Mouse (Mus musculus): ENCODE results near the gene Tagln2. TPM values are rescaled to one million over a fixed set of nuclear protein-coding genes. Genes with fewer than 3 reads are reported as not detected.

Tagln2 gene
- polyA plus RNA-seq, 1 experiment from 2014 or later: 374 TPM

DNA sequence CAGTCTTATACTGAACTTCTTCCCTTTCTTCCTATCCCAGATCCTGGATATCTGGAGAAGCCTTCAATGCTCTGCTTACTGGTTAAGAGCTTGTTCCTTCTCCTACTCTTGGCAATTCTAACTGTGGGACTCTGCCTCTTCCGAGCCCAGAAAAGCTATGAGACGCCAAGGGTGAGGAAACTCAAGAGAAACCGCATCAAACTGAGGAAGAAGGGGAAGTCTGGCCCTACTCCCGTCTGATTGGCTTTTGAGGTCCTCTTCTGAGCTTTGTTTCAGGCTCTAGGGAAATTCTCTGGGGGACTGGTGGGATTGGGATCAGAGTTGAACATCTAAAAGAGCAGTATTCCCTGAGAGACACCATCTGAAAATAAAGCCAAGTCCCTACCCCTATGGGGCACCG, 21.8 kb upstream of the Tagln2 start:
- Histone ChIP-seq H3K4me2 (replicated peaks; ENCODE audit: low read depth) (no peak overlapping the region), H3K9me3 (ENCODE audit: control insufficient read depth) (no peaks in the 10 kb centered on the region), H3K9ac (ENCODE audit: low read depth, low read length) (no peak overlapping the region), H3K4me3 (ENCODE audit: low read depth, low read length) (no peak overlapping the region), H3K27me3 (replicated peaks; ENCODE audit: control insufficient read depth, insufficient read depth, low read length) (no peaks in the 10 kb centered on the region), H3K4me1 (replicated peaks; ENCODE audit: control insufficient read depth, insufficient read depth, low read length) (0 out of 2 replicates have a peak, but pooled peaks cover 5% of the 10 kb centered on the region), H3K36me3 (ENCODE audit: control insufficient read depth, insufficient read depth) (no peaks in the 10 kb centered on the region), H3K27ac (ENCODE audit: low read depth, low read length) (no peak overlapping the region)
- no peak for ATAC-seq
- TF ChIP-seq CTCF (IDR thresholded peaks at IDR 0.05; ENCODE audit: low read depth): no peak
- whole genome bisulfite sequencing: 79% methylated on average over 5 of the region's 5 CpGs

GRCm38 (mm10) chr1:172480376-172480775, 19.5 kb upstream of the Tagln2 start:
- H3K9me3 ChIP-seq (ENCODE audit: control insufficient read depth): no peaks in the 10 kb centered on the region
- H3K27ac ChIP-seq (ENCODE audit: low read depth, low read length): no peak overlapping the region
- 0 out of 2 replicates have a peak, but pooled peaks cover 10% of the 10 kb centered on the region for H3K36me3 ChIP-seq (ENCODE audit: control insufficient read depth, insufficient read depth)
- TF ChIP-seq CTCF (IDR thresholded peaks at IDR 0.05; ENCODE audit: low read depth): no peak
- H3K9ac ChIP-seq (ENCODE audit: low read depth, low read length): no peak overlapping the region
- H3K4me1 ChIP-seq (replicated peaks; ENCODE audit: control insufficient read depth, insufficient read depth, low read length): peaks cover 6% of the 10 kb centered on the region; the same call in 1 of the 2 replicates
- ATAC-seq: no peak
- WGBS: 88% methylated on average over 4 of the region's 4 CpGs
- H3K4me3 ChIP-seq (ENCODE audit: low read depth, low read length): no peak overlapping the region
- no peaks in the 10 kb centered on the region for H3K27me3 ChIP-seq (replicated peaks; ENCODE audit: control insufficient read depth, insufficient read depth, low read length)
- no peak overlapping the region for H3K4me2 ChIP-seq (replicated peaks; ENCODE audit: low read depth)

GRCm38 (mm10) chr1:172481111-172481510, 18.7 kb upstream of the Tagln2 start:
- no peaks in the 10 kb centered on the region for H3K27me3 ChIP-seq (replicated peaks; ENCODE audit: control insufficient read depth, insufficient read depth, low read length)
- TF ChIP-seq CTCF (IDR thresholded peaks at IDR 0.05; ENCODE audit: low read depth): no peak
- peak overlapping the region; percentile 78 for H3K27ac ChIP-seq (ENCODE audit: low read depth, low read length)
- ATAC-seq: no peak
- no peak overlapping the region for H3K9ac ChIP-seq (ENCODE audit: low read depth, low read length)
- 13% methylated on average over 13 of the region's 13 CpGs for WGBS
- H3K4me3 ChIP-seq (ENCODE audit: low read depth, low read length): peak overlapping the region; percentile 51
- H3K9me3 ChIP-seq (ENCODE audit: control insufficient read depth): no peaks in the 10 kb centered on the region
- peaks cover 3% of the 10 kb centered on the region; the same call in 1 of the 2 replicates for H3K4me1 ChIP-seq (replicated peaks; ENCODE audit: control insufficient read depth, insufficient read depth, low read length)
- H3K4me2 ChIP-seq (replicated peaks; ENCODE audit: low read depth): peak overlapping the region; percentile 76
- 0 out of 2 replicates have a peak, but pooled peaks cover 14% of the 10 kb centered on the region for H3K36me3 ChIP-seq (ENCODE audit: control insufficient read depth, insufficient read depth)

- under 1% methylated on average over 38 of the region's 38 CpGs for WGBS
- ATAC-seq: peak; percentile 88
- peak within 1 kb of the TSS; percentile 51 for H3K4me3 ChIP-seq (ENCODE audit: low read depth, low read length)
These were observed 18.1 kb upstream of the Tagln2 start, which contains the start of gene Igsf9 for GRCm38 (mm10) chr1:172481540-172482280. TSS of gene Igsf9 (plus strand) at chr1:172481788.

DNA sequence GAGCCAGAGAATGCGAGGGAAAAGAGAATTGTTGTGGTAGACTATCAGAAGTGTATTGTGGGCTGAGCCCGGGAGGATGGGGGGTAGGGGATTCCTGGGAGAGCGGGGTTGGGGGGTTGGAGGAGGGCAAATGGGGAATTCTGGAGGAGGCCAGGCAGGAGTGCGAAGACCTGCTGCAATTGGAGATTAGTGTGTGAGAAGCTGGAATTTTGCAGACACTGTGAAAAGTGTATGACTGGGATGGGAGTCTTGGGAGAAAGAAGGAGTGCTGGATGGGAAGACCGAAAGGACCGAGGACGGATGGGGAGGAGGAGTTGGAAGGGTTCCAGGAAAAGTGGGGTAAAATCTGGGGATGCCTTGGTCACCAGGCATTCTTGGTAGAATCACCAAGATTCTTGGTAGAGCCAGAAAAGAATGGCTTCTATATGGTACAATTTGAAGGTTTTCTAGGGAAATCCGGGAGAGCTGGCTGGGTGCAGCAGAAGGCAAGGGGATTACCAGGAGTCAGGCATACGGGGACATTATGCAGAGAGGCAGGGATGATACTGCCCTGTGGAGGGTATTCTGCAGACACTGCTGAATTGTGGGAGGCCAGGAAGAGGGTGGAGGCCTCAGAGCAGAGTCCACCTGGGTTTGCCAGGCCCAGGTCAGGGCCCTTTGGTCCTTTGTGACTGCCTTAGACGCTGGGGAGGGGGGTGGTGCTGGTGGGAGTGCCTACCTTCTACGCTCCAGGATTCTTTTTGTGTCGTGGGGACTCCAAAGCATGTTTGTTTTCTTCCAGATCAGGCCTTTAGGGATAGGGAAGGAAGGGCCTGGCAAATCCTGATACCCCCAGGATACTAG, 17.1 kb upstream of the Tagln2 start:
- WGBS: 12% methylated on average over 12 of the region's 12 CpGs
- Histone ChIP-seq H3K4me1 (replicated peaks; ENCODE audit: control insufficient read depth, insufficient read depth, low read length) (peaks cover 6% of the 10 kb centered on the region; the same call in 1 of the 2 replicates), H3K4me3 (ENCODE audit: low read depth, low read length) (peak overlapping the region; percentile 51), H3K9ac (ENCODE audit: low read depth, low read length) (peak overlapping the region; percentile 40), H3K4me2 (replicated peaks; ENCODE audit: low read depth) (peak overlapping the region; percentile 76), H3K9me3 (ENCODE audit: control insufficient read depth) (no peaks in the 10 kb centered on the region), H3K27me3 (replicated peaks; ENCODE audit: control insufficient read depth, insufficient read depth, low read length) (no peaks in the 10 kb centered on the region), H3K36me3 (ENCODE audit: control insufficient read depth, insufficient read depth) (0 out of 2 replicates have a peak, but pooled peaks cover 17% of the 10 kb centered on the region), H3K27ac (ENCODE audit: low read depth, low read length) (peak overlapping the region; percentile 78)
- ATAC-seq: peak; percentile 73
- TF ChIP-seq CTCF (IDR thresholded peaks at IDR 0.05; ENCODE audit: low read depth): no peak

More at GRCm38 (mm10) chr1:172481540-172482280, 18.1 kb upstream of the Tagln2 start, which contains the start of gene Igsf9:
- Histone ChIP-seq H3K27ac (ENCODE audit: low read depth, low read length) (peak within 1 kb of the TSS; percentile 78), H3K36me3 (ENCODE audit: control insufficient read depth, insufficient read depth) (0 out of 2 replicates have a peak, but pooled peaks cover 17% of the 10 kb centered on the region), H3K4me2 (replicated peaks; ENCODE audit: low read depth) (peak within 1 kb of the TSS; percentile 76), H3K9ac (ENCODE audit: low read depth, low read length) (peak within 1 kb of the TSS; percentile 40), H3K27me3 (replicated peaks; ENCODE audit: control insufficient read depth, insufficient read depth, low read length) (no peaks in the 10 kb centered on the region), H3K4me1 (replicated peaks; ENCODE audit: control insufficient read depth, insufficient read depth, low read length) (peaks cover 3% of the 10 kb centered on the region; the same call in 1 of the 2 replicates), H3K9me3 (ENCODE audit: control insufficient read depth) (no peaks in the 10 kb centered on the region)
- peak; percentile 85 for TF ChIP-seq CTCF (IDR thresholded peaks at IDR 0.05; ENCODE audit: low read depth)

DNA sequence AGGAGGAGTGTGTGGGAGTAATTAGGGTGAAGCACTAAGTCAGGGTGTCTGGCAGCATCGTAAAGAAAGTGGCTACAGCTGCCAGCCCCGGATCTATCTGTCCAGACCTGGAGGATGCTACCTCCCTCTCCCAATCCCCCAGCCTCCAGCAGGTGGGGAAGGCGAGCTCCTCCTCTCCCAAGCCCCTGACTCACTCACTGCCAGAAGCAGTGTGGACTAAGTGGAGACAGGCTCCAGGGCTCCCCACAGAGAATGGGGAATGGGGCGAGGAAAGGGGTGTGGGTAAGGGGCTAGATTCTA, 16.5 kb upstream of the Tagln2 start:
- WGBS: 27% methylated on average over 4 of the region's 4 CpGs
- ATAC-seq: no peak
- peak; percentile 32 for TF ChIP-seq CTCF (IDR thresholded peaks at IDR 0.05; ENCODE audit: low read depth)
- Histone ChIP-seq H3K9me3 (ENCODE audit: control insufficient read depth) (no peaks in the 10 kb centered on the region), H3K9ac (ENCODE audit: low read depth, low read length) (0 out of 2 replicates have a peak overlapping the region, but pooled peaks have one; percentile 37), H3K4me1 (replicated peaks; ENCODE audit: control insufficient read depth, insufficient read depth, low read length) (peaks cover 6% of the 10 kb centered on the region; the same call in 1 of the 2 replicates), H3K27ac (ENCODE audit: low read depth, low read length) (peak overlapping the region; percentile 78), H3K27me3 (replicated peaks; ENCODE audit: control insufficient read depth, insufficient read depth, low read length) (no peaks in the 10 kb centered on the region), H3K36me3 (ENCODE audit: control insufficient read depth, insufficient read depth) (0 out of 2 replicates have a peak, but pooled peaks cover 17% of the 10 kb centered on the region), H3K4me3 (ENCODE audit: low read depth, low read length) (peak overlapping the region; percentile 51), H3K4me2 (replicated peaks; ENCODE audit: low read depth) (peak overlapping the region; percentile 76)
